Comparison of ENCODE assay signal across 9 mouse cellular contexts in genomic region chr5:112870729-112871128, GRCm38 (mm10). TPM values are rescaled to one million over a fixed set of nuclear protein-coding genes. Genes with fewer than 3 reads are reported as not detected.
DNase-seq lines count a peak whose midpoint lies in the region; ATAC-seq lines count a peak whose summit lies in the region.
"Had no signal": no experiment of that assay in that cellular context is flagged by ENCODE, and none has a peak within 500 bp of the region (broad histone marks: within the 10 kb centered on the region; RNA-seq: fewer than 3 reads in every experiment).

No protein-coding gene starts in this region.

- ATAC-seq in forebrain, embryonic 11.5 days (replicated peaks; ENCODE audit: low FRiP score), result no peak
- ATAC-seq in intestine, embryonic 14.5 days (replicated peaks; ENCODE audit: low FRiP score, low TSS enrichment, low read depth), result peak; percentile 26; the same call in 1 of the 2 replicates
- ATAC-seq in limb, embryonic 11.5 days (ENCODE audit: insufficient number of reproducible peaks, low FRiP score, low TSS enrichment, low read depth), result no peak
- peak; percentile 16; the same call in 1 of the 2 replicates for ATAC-seq in neural tube, embryonic 13.5 days (ENCODE audit: low read depth)

- no peaks in the 10 kb centered on the region for H3K36me3 ChIP-seq in forebrain, embryonic 11.5 days (ENCODE audit: control insufficient read depth, insufficient read depth, low read length)
- no peaks in the 10 kb centered on the region for H3K36me3 ChIP-seq in intestine, embryonic 14.5 days (ENCODE audit: control insufficient read depth, insufficient read depth, low read length)
- H3K36me3 ChIP-seq in limb, embryonic 11.5 days (ENCODE audit: control insufficient read depth, insufficient read depth, low read length), result no peaks in the 10 kb centered on the region
- no peaks in the 10 kb centered on the region for H3K36me3 ChIP-seq in neural tube, embryonic 13.5 days
- H3K36me3 ChIP-seq: lung, embryonic 15.5 days had no signal

- H3K4me3 ChIP-seq in forebrain, embryonic 11.5 days (ENCODE audit: low read depth, low read length), result no peak overlapping the region
- no peak overlapping the region for H3K4me3 ChIP-seq in intestine, embryonic 14.5 days (ENCODE audit: low read depth, low read length)
- no peak overlapping the region for H3K4me3 ChIP-seq in limb, embryonic 11.5 days (ENCODE audit: low read depth, low read length)
- no peak overlapping the region for H3K4me3 ChIP-seq in neural tube, embryonic 13.5 days
- H3K4me3 ChIP-seq: lung, embryonic 15.5 days had no signal

- WGBS in forebrain, embryonic 11.5 days, result 21% methylated on average over 9 of the region's 9 CpGs
- 24% methylated on average over 9 of the region's 9 CpGs for WGBS in intestine, embryonic 14.5 days
- WGBS in limb, embryonic 11.5 days, result 26% methylated on average over 9 of the region's 9 CpGs
- WGBS in neural tube, embryonic 13.5 days, result 24% methylated on average over 9 of the region's 9 CpGs

- no peak overlapping the region for H3K9ac ChIP-seq in forebrain, embryonic 11.5 days (ENCODE audit: low read length)
- H3K9ac ChIP-seq in intestine, embryonic 14.5 days (ENCODE audit: low read length), result no peak overlapping the region
- H3K9ac ChIP-seq in limb, embryonic 11.5 days (ENCODE audit: low read length), result no peak overlapping the region
- H3K9ac ChIP-seq in neural tube, embryonic 13.5 days, result no peak overlapping the region
- H3K9ac ChIP-seq: lung, embryonic 15.5 days had no signal

- no peaks in the 10 kb centered on the region for H3K27me3 ChIP-seq in forebrain, embryonic 11.5 days (ENCODE audit: control insufficient read depth, insufficient read depth, low read length)
- H3K27me3 ChIP-seq in intestine, embryonic 14.5 days (replicated peaks; ENCODE audit: control insufficient read depth, insufficient read depth, low read length), result no peaks in the 10 kb centered on the region
- no peaks in the 10 kb centered on the region for H3K27me3 ChIP-seq in limb, embryonic 11.5 days (ENCODE audit: control insufficient read depth, insufficient read depth, low read length)
- H3K27me3 ChIP-seq in neural tube, embryonic 13.5 days, result peaks cover 23% of the 10 kb centered on the region
- H3K27me3 ChIP-seq: lung, embryonic 15.5 days had no signal

- H3K27ac ChIP-seq in forebrain, embryonic 11.5 days (ENCODE audit: low read depth, low read length), result no peak overlapping the region
- H3K27ac ChIP-seq in intestine, embryonic 14.5 days (ENCODE audit: low read depth), result no peak overlapping the region
- H3K27ac ChIP-seq in limb, embryonic 11.5 days (replicated peaks; ENCODE audit: low read depth, low read length), result no peak overlapping the region
- H3K27ac ChIP-seq in neural tube, embryonic 13.5 days (replicated peaks), result no peak overlapping the region
- H3K27ac ChIP-seq: lung, embryonic 15.5 days had no signal

- no peaks in the 10 kb centered on the region for H3K9me3 ChIP-seq in forebrain, embryonic 11.5 days (ENCODE audit: control insufficient read depth, low read length)
- H3K9me3 ChIP-seq in intestine, embryonic 14.5 days (ENCODE audit: control insufficient read depth, low read length), result no peaks in the 10 kb centered on the region
- H3K9me3 ChIP-seq in limb, embryonic 11.5 days (ENCODE audit: control insufficient read depth, low read length), result no peaks in the 10 kb centered on the region
- H3K9me3 ChIP-seq in neural tube, embryonic 13.5 days, result no peaks in the 10 kb centered on the region
- H3K9me3 ChIP-seq: lung, embryonic 15.5 days had no signal

- no peaks in the 10 kb centered on the region for H3K4me1 ChIP-seq in forebrain, embryonic 11.5 days (replicated peaks; ENCODE audit: control insufficient read depth, insufficient read depth, low read length)
- H3K4me1 ChIP-seq in intestine, embryonic 14.5 days (replicated peaks; ENCODE audit: control insufficient read depth, insufficient read depth, low read length), result no peaks in the 10 kb centered on the region
- no peaks in the 10 kb centered on the region for H3K4me1 ChIP-seq in limb, embryonic 11.5 days (ENCODE audit: control insufficient read depth, insufficient read depth, low read length)
- 0 out of 2 replicates have a peak, but pooled peaks cover 3% of the 10 kb centered on the region for H3K4me1 ChIP-seq in neural tube, embryonic 13.5 days (replicated peaks)
- H3K4me1 ChIP-seq: lung, embryonic 15.5 days had no signal

- H3K4me2 ChIP-seq in forebrain, embryonic 11.5 days (ENCODE audit: low read depth, low read length, severe bottlenecking), result no peak overlapping the region
- H3K4me2 ChIP-seq in intestine, embryonic 14.5 days (ENCODE audit: low read length), result no peak overlapping the region
- no peak overlapping the region for H3K4me2 ChIP-seq in limb, embryonic 11.5 days (ENCODE audit: low read depth, severe bottlenecking)
- no peak overlapping the region for H3K4me2 ChIP-seq in neural tube, embryonic 13.5 days
- H3K4me2 ChIP-seq: lung, embryonic 15.5 days had no signal

- peak; percentile 83 for DNase-seq in layer of hippocampus, adult 11-12 months (ENCODE audit: low spot score)
- DNase-seq in layer of hippocampus, adult 9-10 months (ENCODE audit: low spot score), result no peak
- DNase-seq in c-Kit-negative CD71-positive TER-119-positive erythroid progenitor cells, embryonic 14.5 days (ENCODE audit: low read depth, low spot score), result peak; percentile 6
- DNase-seq in forebrain, embryonic 11.5 days (ENCODE audit: low spot score), result peak; percentile 84
- DNase-seq in intestine, embryonic 14.5 days (ENCODE audit: low spot score), result peak; percentile 89
- peak; percentile 85 for DNase-seq in limb, embryonic 11.5 days (ENCODE audit: low spot score)
- DNase-seq in thymus, postnatal 0 days (ENCODE audit: low spot score), result peak; percentile 49

RNA-seq across cellular contexts. Expression of gene Myo18b, which starts 25.4 kb away (rescaled TPM):
- polyA plus RNA-seq in forebrain, embryonic 11.5 days (2014; fragmentation: Nextera tagmentation; extraction: Ambion mirVana), result 0.28 and 0.36 TPM in 2 replicates
- 0.74 and 0.95 TPM in 2 replicates for polyA plus RNA-seq in intestine, embryonic 14.5 days (2014; fragmentation: Nextera tagmentation; extraction: Ambion mirVana)
- polyA plus RNA-seq in limb, embryonic 11.5 days (2014; fragmentation: Nextera tagmentation; extraction: Ambion mirVana), result 0.48 and 0.79 TPM in 2 replicates
- polyA plus RNA-seq in neural tube, embryonic 13.5 days (2015; fragmentation: Nextera tagmentation; extraction: Ambion mirVana), result 1.4 and 1.5 TPM in 2 replicates
- 0.05 and 0.09 TPM in 2 replicates for polyA plus RNA-seq in thymus, postnatal 0 days (2015; fragmentation: Nextera tagmentation; extraction: Ambion mirVana)

Comparison
In these comparisons a context has a peak if more than half of its experiments do, and no peak if none do; other contexts are left out.
1. ATAC-seq: peak in intestine, embryonic 14.5 days (single experiment) and neural tube, embryonic 13.5 days (single experiment); none in forebrain, embryonic 11.5 days (single experiment) and limb, embryonic 11.5 days (single experiment).